Mouse (Mus musculus): ENCODE measurements at regions not wholly inside any gene's neighbourhood (a gene's known extent, or its start where the extent isn't known, plus 50 kb on each side); places are given as distances from the start of the nearest gene placed in this dataset.

- TF ChIP-seq POLR2A (IDR thresholded peaks at IDR 0.05; ENCODE audit: borderline replicate concordance, extremely low read depth, insufficient read depth, insufficient read length, poor library complexity, severe bottlenecking): no peak
- peak; percentile 54; the same call in 1 of the 2 replicates for TF ChIP-seq CTCF (IDR thresholded peaks at IDR 0.05; ENCODE audit: borderline replicate concordance, extremely low read depth, insufficient read depth, insufficient read length)
Observed at GRCm38 (mm10) chrX:150709416-150709815, 52.0 kb upstream of the Tro start.

Data from brain, embryonic 14.5 days (tissue).